Mouse (Mus musculus): ENCODE measurements around the gene Smtnl1. TPM values are rescaled to one million over a fixed set of nuclear protein-coding genes. Genes with fewer than 3 reads are reported as not detected.

Smtnl1 gene
- polyA plus RNA-seq, 1 experiment, result 0.94 TPM

- WGBS, result 88% methylated on average over 3 of the region's 3 CpGs
- DNase-seq, result no peak
These were observed 38.4 kb downstream of the Smtnl1 start for GRCm38 (mm10) chr2:84783840-84784566.

GRCm38 (mm10) chr2:84783315-84783714 is 39.1 kb downstream of the Smtnl1 start:
- Histone ChIP-seq H3K4me1 (replicated peaks; ENCODE audit: control insufficient read depth, insufficient read depth, low read length) (no peaks in the 10 kb centered on the region), H3K36me3 (ENCODE audit: control insufficient read depth, insufficient read depth, low read length) (no peaks in the 10 kb centered on the region), H3K27ac (ENCODE audit: control insufficient read depth, insufficient read depth, low read length) (no peak overlapping the region), H3K4me3 (ENCODE audit: control insufficient read depth, insufficient read depth, low read length) (no peak overlapping the region), H3K27me3 (ENCODE audit: control insufficient read depth, insufficient read depth, low read length) (no peaks in the 10 kb centered on the region)
- 30% methylated on average over 1 of the region's 1 CpGs for WGBS
- TF ChIP-seq CTCF (IDR thresholded peaks at IDR 0.05; ENCODE audit: borderline replicate concordance, control insufficient read depth, extremely low read depth, insufficient read depth, low read length, poor library complexity) (no peak), POLR2A (IDR thresholded peaks at IDR 0.05; ENCODE audit: control insufficient read depth, extremely low read depth, insufficient read depth, low read length, poor library complexity) (no peak)
- DNase-seq, result no peak

More at GRCm38 (mm10) chr2:84783840-84784566, 38.4 kb downstream of the Smtnl1 start:
- H3K4me3 ChIP-seq (ENCODE audit: control insufficient read depth, insufficient read depth, low read length), result no peak overlapping the region
- H3K27ac ChIP-seq (ENCODE audit: control insufficient read depth, insufficient read depth, low read length), result no peak overlapping the region
- H3K36me3 ChIP-seq (ENCODE audit: control insufficient read depth, insufficient read depth, low read length), result no peaks in the 10 kb centered on the region
- H3K4me1 ChIP-seq (replicated peaks; ENCODE audit: control insufficient read depth, insufficient read depth, low read length), result no peaks in the 10 kb centered on the region
- TF ChIP-seq POLR2A (IDR thresholded peaks at IDR 0.05; ENCODE audit: control insufficient read depth, extremely low read depth, insufficient read depth, low read length, poor library complexity) (no peak), CTCF (IDR thresholded peaks at IDR 0.05; ENCODE audit: borderline replicate concordance, control insufficient read depth, extremely low read depth, insufficient read depth, low read length, poor library complexity) (no peak)
- no peaks in the 10 kb centered on the region for H3K27me3 ChIP-seq (ENCODE audit: control insufficient read depth, insufficient read depth, low read length)

GRCm38 (mm10) chr2:84779210-84779609 is 43.2 kb downstream of the Smtnl1 start:
- 13% methylated on average over 6 of the region's 6 CpGs for WGBS
- peak; percentile 50 for DNase-seq
- no peak overlapping the region for H3K4me3 ChIP-seq (ENCODE audit: control insufficient read depth, insufficient read depth, low read length)
- H3K4me1 ChIP-seq (replicated peaks; ENCODE audit: control insufficient read depth, insufficient read depth, low read length), result no peaks in the 10 kb centered on the region
- TF ChIP-seq POLR2A (IDR thresholded peaks at IDR 0.05; ENCODE audit: control insufficient read depth, extremely low read depth, insufficient read depth, low read length, poor library complexity), result no peak
- no peak for TF ChIP-seq CTCF (IDR thresholded peaks at IDR 0.05; ENCODE audit: borderline replicate concordance, control insufficient read depth, extremely low read depth, insufficient read depth, low read length, poor library complexity)
- H3K27me3 ChIP-seq (ENCODE audit: control insufficient read depth, insufficient read depth, low read length), result no peaks in the 10 kb centered on the region
- no peaks in the 10 kb centered on the region for H3K36me3 ChIP-seq (ENCODE audit: control insufficient read depth, insufficient read depth, low read length)
- no peak overlapping the region for H3K27ac ChIP-seq (ENCODE audit: control insufficient read depth, insufficient read depth, low read length)

- TF ChIP-seq CTCF (IDR thresholded peaks at IDR 0.05; ENCODE audit: borderline replicate concordance, control insufficient read depth, extremely low read depth, insufficient read depth, low read length, poor library complexity), result no peak
- no peak for TF ChIP-seq POLR2A (IDR thresholded peaks at IDR 0.05; ENCODE audit: control insufficient read depth, extremely low read depth, insufficient read depth, low read length, poor library complexity)
These were observed 44.7 kb downstream of the Smtnl1 start for GRCm38 (mm10) chr2:84777706-84778105.

GRCm38 (mm10) chr2:84775665-84776064 is 46.8 kb downstream of the Smtnl1 start:
- no peaks in the 10 kb centered on the region for H3K36me3 ChIP-seq (ENCODE audit: control insufficient read depth, insufficient read depth, low read length)
- no peak for DNase-seq
- H3K4me1 ChIP-seq (replicated peaks; ENCODE audit: control insufficient read depth, insufficient read depth, low read length), result no peaks in the 10 kb centered on the region
- no peak overlapping the region for H3K4me3 ChIP-seq (ENCODE audit: control insufficient read depth, insufficient read depth, low read length)
- no peak for TF ChIP-seq CTCF (IDR thresholded peaks at IDR 0.05; ENCODE audit: borderline replicate concordance, control insufficient read depth, extremely low read depth, insufficient read depth, low read length, poor library complexity)
- no peak for TF ChIP-seq POLR2A (IDR thresholded peaks at IDR 0.05; ENCODE audit: control insufficient read depth, extremely low read depth, insufficient read depth, low read length, poor library complexity)
- no peaks in the 10 kb centered on the region for H3K27me3 ChIP-seq (ENCODE audit: control insufficient read depth, insufficient read depth, low read length)
- H3K27ac ChIP-seq (ENCODE audit: control insufficient read depth, insufficient read depth, low read length), result no peak overlapping the region
- 76% methylated on average over 6 of the region's 6 CpGs for WGBS

More at GRCm38 (mm10) chr2:84777706-84778105, 44.7 kb downstream of the Smtnl1 start:
- no peaks in the 10 kb centered on the region for H3K36me3 ChIP-seq (ENCODE audit: control insufficient read depth, insufficient read depth, low read length)
- no peak for DNase-seq
- no peaks in the 10 kb centered on the region for H3K27me3 ChIP-seq (ENCODE audit: control insufficient read depth, insufficient read depth, low read length)
- no peaks in the 10 kb centered on the region for H3K4me1 ChIP-seq (replicated peaks; ENCODE audit: control insufficient read depth, insufficient read depth, low read length)
- H3K4me3 ChIP-seq (ENCODE audit: control insufficient read depth, insufficient read depth, low read length), result no peak overlapping the region
- WGBS, result 82% methylated on average over 3 of the region's 3 CpGs
- no peak overlapping the region for H3K27ac ChIP-seq (ENCODE audit: control insufficient read depth, insufficient read depth, low read length)

GRCm38 (mm10) chr2:84775241-84775640 is 47.2 kb downstream of the Smtnl1 start, which contains the start of gene Serping1:
Gene Serping1, minus strand, starts transcription at chr2:84775444.
- WGBS, result 95% methylated on average over 9 of the region's 9 CpGs
- DNase-seq, result no peak
- no peaks in the 10 kb centered on the region for H3K27me3 ChIP-seq (ENCODE audit: control insufficient read depth, insufficient read depth, low read length)
- TF ChIP-seq POLR2A (IDR thresholded peaks at IDR 0.05; ENCODE audit: control insufficient read depth, extremely low read depth, insufficient read depth, low read length, poor library complexity) (no peak), CTCF (IDR thresholded peaks at IDR 0.05; ENCODE audit: borderline replicate concordance, control insufficient read depth, extremely low read depth, insufficient read depth, low read length, poor library complexity) (no peak)
- no peak within 1 kb of the TSS for H3K27ac ChIP-seq (ENCODE audit: control insufficient read depth, insufficient read depth, low read length)
- no peaks in the 10 kb centered on the region for H3K4me1 ChIP-seq (replicated peaks; ENCODE audit: control insufficient read depth, insufficient read depth, low read length)
- H3K36me3 ChIP-seq (ENCODE audit: control insufficient read depth, insufficient read depth, low read length), result no peaks in the 10 kb centered on the region
- H3K4me3 ChIP-seq (ENCODE audit: control insufficient read depth, insufficient read depth, low read length), result no peak within 1 kb of the TSS

Measured in thymus, adult 2 months (tissue).